Mouse (Mus musculus) C2C12 (cell line): ENCODE data around the gene Lce1e.
"Not testable (repeated sequence)": the region's sequence is repeated elsewhere in the genome, so short reads cannot be mapped to it uniquely, and the experiment has no call there.

Source experiments
- CEBPB ChIP-seq: IDR thresholded peaks from one replicate; pipeline ENCODE4 v1.6.1; 2011; ENCODE audit warnings: low read depth, mild to moderate bottlenecking, control low read depth, moderate library complexity
- CTCF ChIP-seq: IDR thresholded peaks from one replicate; pipeline ENCODE4 v1.5.1; 2011; ENCODE audit not compliant: control insufficient read depth, insufficient read depth, insufficient read length
- MAX ChIP-seq: IDR thresholded peaks from one replicate; pipeline ENCODE4 v1.6.1; 2011; ENCODE audit warnings: mild to moderate bottlenecking, control low read depth
- USF1 ChIP-seq: IDR thresholded peaks from one replicate; pipeline ENCODE4 v1.6.1; 2011; ENCODE audit warnings: low read depth, mild to moderate bottlenecking, control low read depth, moderate library complexity

DNA sequence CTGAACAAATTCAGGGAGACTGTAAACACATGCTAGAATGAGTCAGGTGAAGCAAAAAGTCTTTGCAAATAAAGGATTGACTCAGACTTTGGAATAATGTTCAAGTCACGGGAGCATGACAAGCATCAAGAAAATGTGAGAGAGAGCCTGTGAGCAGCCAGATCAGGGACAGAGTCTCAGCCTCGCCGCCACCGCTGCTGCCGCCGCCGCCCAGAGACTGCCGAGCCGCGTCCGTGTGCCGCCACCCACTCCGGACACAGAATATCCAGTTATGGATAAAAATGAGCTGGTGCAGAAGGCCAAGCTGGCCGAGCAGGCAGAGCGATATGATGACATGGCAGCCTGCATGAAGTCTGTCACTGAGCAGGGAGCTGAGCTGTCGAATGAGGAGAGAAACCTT is 19.7 kb downstream of the Lce1e start:
- not testable (repeated sequence) for TF ChIP-seq CTCF, USF1, MAX, CEBPB
